Mouse (Mus musculus): Measurements from ENCODE around the gene Klrb1b.

DNA sequence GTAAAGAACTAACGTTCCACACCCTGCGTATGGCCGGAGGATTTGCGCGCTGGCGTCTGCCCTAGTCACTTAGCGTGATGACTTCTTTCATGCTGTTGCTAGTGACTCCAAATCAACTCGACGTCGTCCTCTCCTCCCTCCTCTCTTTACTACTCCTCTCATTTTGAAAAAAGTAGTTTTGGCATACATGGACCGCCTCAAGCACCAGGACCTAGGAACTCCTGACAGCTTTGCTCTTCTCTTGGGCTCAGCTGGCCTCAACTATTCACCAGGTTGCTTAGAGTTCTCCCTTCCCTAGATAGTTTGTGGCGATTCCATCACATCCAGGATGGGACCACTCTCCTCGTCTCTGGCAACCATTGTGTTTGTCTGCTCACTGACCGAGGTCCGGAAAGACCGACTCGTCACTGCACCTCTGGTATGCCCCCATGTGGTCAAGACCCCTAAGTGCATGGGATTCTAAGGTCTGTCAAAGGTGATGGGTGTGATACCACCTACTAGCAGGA lies 13.2 kb upstream of the Klrb1b start:
- no peak for TF ChIP-seq POLR2A (IDR thresholded peaks at IDR 0.05; ENCODE audit: control insufficient read depth, extremely low read depth, insufficient read depth, low read length, poor library complexity)
- TF ChIP-seq CTCF (IDR thresholded peaks at IDR 0.05; ENCODE audit: borderline replicate concordance, control insufficient read depth, extremely low read depth, insufficient read depth, low read length, poor library complexity), result peak; percentile 83

All from thymus, adult 2 months (tissue).